In genomic region chr7:110061199-110061751, GRCm38 (mm10) we compare ENCODE assay signal across 8 mouse cellular contexts. TPM values are rescaled to one million over a fixed set of nuclear protein-coding genes. Genes with fewer than 3 reads are reported as not detected.
DNase-seq lines count a peak whose midpoint lies in the region; ATAC-seq and TF ChIP-seq lines count a peak whose summit lies in the region.

Gene Zfp143, plus strand, starts transcription at chr7:110061217.

- H3K36me3 ChIP-seq in G1E (replicated peaks) = peaks cover 51% of the 10 kb centered on the region
- peaks cover 6% of the 10 kb centered on the region; the same call in 1 of the 2 replicates for H3K36me3 ChIP-seq in forebrain, embryonic 16.5 days (ENCODE audit: control insufficient read depth, insufficient read depth)
- peaks cover 28% of the 10 kb centered on the region for H3K36me3 ChIP-seq in lung, embryonic 14.5 days (ENCODE audit: insufficient read depth)
- H3K36me3 ChIP-seq in thymus, adult 2 months (ENCODE audit: control insufficient read depth, insufficient read depth, low read length) = no peaks in the 10 kb centered on the region

- 0 out of 2 replicates have a peak, but pooled peaks have one; percentile 3 for TF ChIP-seq POLR2A in olfactory bulb, adult 2 months (IDR thresholded peaks at IDR 0.05; ENCODE audit: insufficient read depth, low read depth, low read length)
- TF ChIP-seq POLR2A in thymus, adult 2 months (IDR thresholded peaks at IDR 0.05; ENCODE audit: control insufficient read depth, extremely low read depth, insufficient read depth, low read length, poor library complexity) = peak; percentile 70; the same call in 1 of the 2 replicates

- H3K27me3 ChIP-seq in G1E (ENCODE audit: insufficient read depth, low read length) = no peaks in the 10 kb centered on the region
- H3K27me3 ChIP-seq in forebrain, embryonic 16.5 days (replicated peaks; ENCODE audit: control insufficient read depth, insufficient read depth, low read length) = no peaks in the 10 kb centered on the region
- H3K27me3 ChIP-seq in lung, embryonic 14.5 days (ENCODE audit: insufficient read depth, low read length) = no peaks in the 10 kb centered on the region
- H3K27me3 ChIP-seq in thymus, adult 2 months (ENCODE audit: control insufficient read depth, insufficient read depth, low read length) = no peaks in the 10 kb centered on the region

- ATAC-seq in G1E (ENCODE audit: extremely low read depth, insufficient number of reproducible peaks, low FRiP score, poor library complexity, severe bottlenecking) = peak; percentile 96
- ATAC-seq in forebrain, embryonic 16.5 days = peak; percentile 98
- peak; percentile 97 for ATAC-seq in lung, embryonic 14.5 days (ENCODE audit: insufficient read depth)

- H3K4me1 ChIP-seq in G1E (ENCODE audit: insufficient read depth, low read depth, low read length) = peaks cover 35% of the 10 kb centered on the region
- H3K4me1 ChIP-seq in forebrain, embryonic 16.5 days (replicated peaks; ENCODE audit: control insufficient read depth, insufficient read depth, low read length) = peaks cover 21% of the 10 kb centered on the region
- H3K4me1 ChIP-seq in lung, embryonic 14.5 days (ENCODE audit: insufficient read depth) = peaks cover 9% of the 10 kb centered on the region
- peaks cover 2% of the 10 kb centered on the region; the same call in 1 of the 2 replicates for H3K4me1 ChIP-seq in olfactory bulb, adult 2 months (ENCODE audit: control insufficient read depth, insufficient read depth, low read length)
- 0 out of 2 replicates have a peak, but pooled peaks cover 2% of the 10 kb centered on the region for H3K4me1 ChIP-seq in thymus, adult 2 months (replicated peaks; ENCODE audit: control insufficient read depth, insufficient read depth, low read length)

- peak within 1 kb of the TSS; percentile 89 for H3K4me3 ChIP-seq in G1E (ENCODE audit: low read depth, low read length)
- H3K4me3 ChIP-seq in forebrain, embryonic 16.5 days (replicated peaks; ENCODE audit: low read length) = peak within 1 kb of the TSS; percentile 84
- peak within 1 kb of the TSS; percentile 98 for H3K4me3 ChIP-seq in layer of hippocampus, adult 2 months
- H3K4me3 ChIP-seq in lung, embryonic 14.5 days (ENCODE audit: low read depth, low read length) = peak within 1 kb of the TSS; percentile 69
- H3K4me3 ChIP-seq in olfactory bulb, adult 2 months (ENCODE audit: insufficient read depth, low read depth, low read length) = peak within 1 kb of the TSS; percentile 85
- peak within 1 kb of the TSS; percentile 81 for H3K4me3 ChIP-seq in thymus, adult 2 months (ENCODE audit: control insufficient read depth, insufficient read depth, low read length)

- H3K27ac ChIP-seq in forebrain, embryonic 16.5 days (ENCODE audit: low read length) = peak within 1 kb of the TSS; percentile 100
- H3K27ac ChIP-seq in layer of hippocampus, adult 2 months = peak within 1 kb of the TSS; percentile 99
- H3K27ac ChIP-seq in lung, embryonic 14.5 days (ENCODE audit: low read depth) = peak within 1 kb of the TSS; percentile 100
- peak within 1 kb of the TSS; percentile 99 for H3K27ac ChIP-seq in olfactory bulb, adult 2 months (ENCODE audit: insufficient read depth, low read depth, low read length)
- peak within 1 kb of the TSS; percentile 97 for H3K27ac ChIP-seq in thymus, adult 2 months (ENCODE audit: control insufficient read depth, insufficient read depth, low read length)

- intact Hi-C loops in heart, postnatal 36 days (cut with DNase I) = loop anchor here (1.0 to 5.0 kb wide), 3 partner anchors 43 to 74 kb away; partner anchors contain the start of genes Ipo7 and Tmem41b

- H3K9ac ChIP-seq in forebrain, embryonic 16.5 days (replicated peaks; ENCODE audit: low read depth, low read length) = peak within 1 kb of the TSS; percentile 99
- peak within 1 kb of the TSS; percentile 94 for H3K9ac ChIP-seq in lung, embryonic 14.5 days

- under 1% methylated on average over 34 of the region's 34 CpGs for WGBS in forebrain, embryonic 16.5 days
- WGBS in lung, embryonic 14.5 days = under 1% methylated on average over 34 of the region's 34 CpGs
- under 1% methylated on average over 34 of the region's 34 CpGs for WGBS in olfactory bulb, adult 2 months
- WGBS in thymus, adult 2 months = under 1% methylated on average over 34 of the region's 34 CpGs

- peak; percentile 96 for DNase-seq in G1E (ENCODE audit: low spot score)
- DNase-seq in cerebellum, adult 18-20 months = peak; percentile 100
- peak; percentile 100 for DNase-seq in heart, postnatal 36 days
- peak; percentile 100 for DNase-seq in layer of hippocampus, adult 2 months (ENCODE audit: low spot score in 2 of 2)
- peak; percentile 100 for DNase-seq in lung, embryonic 14.5 days
- peak; percentile 99 for DNase-seq in thymus, adult 2 months

- peak within 1 kb of the TSS; percentile 91 for H3K4me2 ChIP-seq in forebrain, embryonic 16.5 days (ENCODE audit: low read length)
- H3K4me2 ChIP-seq in lung, embryonic 14.5 days = peak within 1 kb of the TSS; percentile 72

- H3K9me3 ChIP-seq in G1E (replicated peaks) = no peaks in the 10 kb centered on the region
- H3K9me3 ChIP-seq in forebrain, embryonic 16.5 days (ENCODE audit: control insufficient read depth, low read length) = no peaks in the 10 kb centered on the region
- H3K9me3 ChIP-seq in lung, embryonic 14.5 days (ENCODE audit: low read depth, low read length) = no peaks in the 10 kb centered on the region

- TF ChIP-seq CTCF in G1E (IDR thresholded peaks at IDR 0.05; ENCODE audit: low read depth, low read length) = no peak
- no peak for TF ChIP-seq CTCF in layer of hippocampus, adult 2 months (conservative IDR thresholded peaks at IDR 0.05)
- no peak for TF ChIP-seq CTCF in lung, embryonic 14.5 days (IDR thresholded peaks at IDR 0.05; ENCODE audit: low read depth)
- no peak for TF ChIP-seq CTCF in olfactory bulb, adult 2 months (IDR thresholded peaks at IDR 0.05; ENCODE audit: insufficient read depth, low read depth, low read length)
- no peak for TF ChIP-seq CTCF in thymus, adult 2 months (IDR thresholded peaks at IDR 0.05; ENCODE audit: borderline replicate concordance, control insufficient read depth, extremely low read depth, insufficient read depth, low read length, poor library complexity)

RNA-seq across cellular contexts. Expression of gene Zfp143, which starts in this region (rescaled TPM):
- total RNA-seq in G1E (2014; fragmentation: Nextera tagmentation) = 31.1 and 53.8 TPM in 2 replicates
- total RNA-seq in G1E (2017) = 34.8 and 36.7 TPM in 2 replicates
- polyA plus RNA-seq in G1E (2012) = 1.4 and 1.6 TPM in 2 replicates
- polyA plus RNA-seq in forebrain, embryonic 16.5 days (2015; fragmentation: Nextera tagmentation; extraction: Ambion mirVana) = 23.1 and 24.7 TPM in 2 replicates
- 10 to 100 TPM in 1 of 2 experiments, 1 to 10 TPM in 1; 9.7 to 12.8 TPM for total RNA-seq in heart, postnatal 36 days (2021)
- 10 to 100 TPM; 11.4 to 13.3 TPM for total RNA-seq in layer of hippocampus, adult 2 months (2021)
- 21.9 and 23.9 TPM in 2 replicates for polyA plus RNA-seq in lung, embryonic 14.5 days (2014; fragmentation: Nextera tagmentation; extraction: Ambion mirVana)
- polyA plus RNA-seq in olfactory bulb, adult 2 months (2012; ENCODE audit: insufficient read depth, insufficient read length, low replicate concordance, missing spikeins) = not detected in 2 replicates
- 31.5 and 35.0 TPM in 2 replicates for polyA plus RNA-seq in thymus, adult 2 months (2012; rRNA removed)

Comparison
In these comparisons a context has a peak if more than half of its experiments do, and no peak if none do; other contexts are left out.
1. Peak in every context shown above with its lines: DNase-seq, ATAC-seq, H3K4me3 ChIP-seq and H3K27ac ChIP-seq.